Mouse (Mus musculus) c-Kit-positive CD71-positive TER-119-negative erythroid progenitor cells, embryonic 14.5 days (primary cell): ENCODE measurements around the gene Specc1.
A peak's percentile ranks its signal among the peaks of the same experiment; 100 is the strongest.
"Not testable (repeated sequence)": the region's sequence is repeated elsewhere in the genome, so short reads cannot be mapped to it uniquely, and the experiment has no call there.

Experiments
- DNase-seq: peaks from one replicate; pipeline ENCODE4 v3.0.0-alpha.2; 2013; ENCODE audit warnings: low read depth

The Specc1 gene

DNA sequence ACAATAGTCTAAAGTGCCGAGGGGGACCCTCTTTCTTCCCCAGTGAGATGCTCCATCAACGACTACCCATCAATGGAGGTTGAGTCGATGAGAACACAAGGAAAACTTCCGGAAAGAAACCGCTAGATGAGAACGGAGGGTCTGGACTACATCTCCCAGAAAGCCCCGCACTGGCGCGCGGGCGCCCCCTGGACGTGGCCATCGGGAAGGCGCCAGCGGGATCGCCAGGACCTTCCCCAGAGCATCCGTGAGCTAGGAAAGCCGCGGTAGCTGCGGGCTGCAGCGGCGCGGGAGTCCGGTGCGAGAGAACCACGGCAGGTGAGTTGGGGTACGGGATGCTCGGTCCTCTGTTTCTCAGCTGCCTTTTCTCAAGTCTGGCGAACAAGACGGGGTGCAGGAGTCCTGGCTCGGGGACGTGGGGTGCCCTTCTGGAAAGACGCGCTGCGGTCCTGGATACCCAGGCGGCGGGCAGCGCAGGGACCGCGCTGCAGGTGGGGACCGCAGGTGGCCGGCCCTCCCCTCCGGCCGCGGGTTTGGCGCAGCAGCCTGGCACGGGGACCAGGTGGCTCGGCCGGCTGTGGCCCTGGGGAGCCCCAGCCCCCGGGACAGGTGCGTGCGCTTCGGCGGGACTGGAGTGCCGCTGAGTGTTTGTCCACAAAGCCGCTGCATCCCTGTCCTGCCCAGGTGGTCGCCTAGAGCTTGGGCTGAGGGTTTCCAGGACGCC, at the start of gene Specc1:
TSS of gene Specc1 (plus strand) at position 192 of the 724 bp plus-strand sequence.
- peak; percentile 77 for DNase-seq

DNA sequence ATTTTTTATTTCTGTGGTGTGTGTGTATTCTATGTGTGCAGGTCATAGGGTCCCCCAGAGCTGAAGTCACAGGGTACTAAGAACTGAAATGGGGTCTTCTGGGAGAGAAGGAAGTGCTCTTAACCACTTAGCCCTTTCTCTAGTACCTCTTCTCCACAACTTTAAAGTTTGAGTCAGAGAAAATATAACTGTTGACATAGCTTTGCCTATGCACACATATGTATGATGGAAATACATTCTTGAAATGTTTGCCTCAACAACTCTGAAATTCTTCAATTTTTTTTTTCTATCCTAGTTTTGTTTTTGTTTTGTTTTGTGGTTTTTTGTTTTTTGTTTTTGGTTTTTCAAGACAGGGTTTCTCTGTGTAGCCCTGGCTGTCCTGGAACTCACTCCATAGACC, 48.2 kb upstream of the Specc1 start:
- DNase-seq = no peak

DNA sequence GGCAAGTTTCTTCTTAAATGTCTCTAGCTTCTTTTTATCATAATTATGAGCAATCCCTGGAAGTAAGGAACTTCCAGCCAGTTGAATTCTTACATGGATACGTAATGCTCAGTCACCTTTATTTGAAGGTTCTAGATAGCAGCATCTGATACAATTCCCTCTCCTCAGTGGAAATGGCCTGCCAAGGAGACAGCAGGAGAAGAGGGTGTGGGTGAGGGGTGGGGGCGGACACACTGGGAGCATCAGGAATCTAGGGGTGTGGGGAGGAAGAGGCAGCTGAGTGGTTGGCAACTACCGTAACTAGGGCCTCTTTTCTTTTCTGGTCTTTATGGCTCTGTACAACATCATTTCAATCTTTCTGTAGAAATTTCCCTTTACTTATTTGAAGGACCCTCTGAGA, 36.9 kb upstream of the Specc1 start:
- no peak for DNase-seq

DNA sequence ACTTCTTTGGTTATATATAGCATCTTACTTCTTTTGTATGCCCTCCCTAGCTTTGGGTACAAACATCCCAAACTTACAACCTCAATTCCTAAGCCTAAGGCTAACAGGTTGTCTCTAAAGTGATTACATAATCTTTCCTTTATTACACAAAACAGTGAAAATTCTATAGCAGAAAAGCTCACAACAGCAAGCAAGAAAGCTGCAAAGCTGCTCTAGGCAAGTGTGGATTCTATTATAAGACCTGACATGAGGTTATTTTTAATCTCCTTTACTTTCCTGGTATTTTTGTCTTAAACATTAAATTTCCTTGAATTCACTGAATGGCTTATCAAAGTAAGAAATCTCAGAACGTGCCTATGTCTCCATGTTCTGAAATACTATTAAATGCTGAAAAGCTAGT, 33.3 kb upstream of the Specc1 start:
- no peak for DNase-seq

DNA sequence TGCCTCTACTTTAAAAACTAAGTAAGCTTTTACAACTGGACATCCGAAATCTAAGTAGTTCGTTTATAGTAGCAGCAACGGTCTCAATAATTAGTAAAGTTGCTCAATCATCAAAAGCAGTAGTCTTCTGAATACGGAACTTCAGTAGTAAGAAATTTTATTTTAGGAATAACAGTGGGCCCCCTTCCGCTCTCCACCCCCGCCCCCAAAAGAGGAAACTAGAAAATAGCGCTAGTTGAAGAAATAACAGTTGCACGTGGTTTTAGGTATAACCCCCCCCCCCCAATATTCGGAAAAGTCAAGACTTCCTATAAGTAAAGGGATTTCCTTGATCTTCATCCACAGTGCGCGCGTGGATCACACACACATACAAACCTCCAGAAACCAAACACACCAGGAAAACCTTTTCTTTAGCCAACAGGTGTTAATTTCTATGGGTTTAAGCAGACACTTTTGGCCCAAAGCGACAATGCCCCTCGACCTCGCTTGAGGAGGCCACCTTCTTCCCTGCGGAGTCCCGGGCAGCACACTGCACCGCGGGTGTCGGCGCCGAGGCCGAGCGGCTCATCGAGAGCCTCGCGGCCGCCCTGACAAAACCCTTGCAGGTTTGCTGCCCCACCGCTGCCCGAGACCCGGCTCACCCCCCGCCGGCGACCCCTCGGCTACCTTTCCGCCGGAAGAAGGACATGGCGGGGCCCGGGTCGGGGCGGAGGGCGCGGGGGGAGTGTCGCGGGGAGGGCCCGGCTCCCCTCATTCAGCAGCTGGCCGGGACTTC, 27.1 kb upstream of the Specc1 start:
- DNase-seq = peak; percentile 13

DNA sequence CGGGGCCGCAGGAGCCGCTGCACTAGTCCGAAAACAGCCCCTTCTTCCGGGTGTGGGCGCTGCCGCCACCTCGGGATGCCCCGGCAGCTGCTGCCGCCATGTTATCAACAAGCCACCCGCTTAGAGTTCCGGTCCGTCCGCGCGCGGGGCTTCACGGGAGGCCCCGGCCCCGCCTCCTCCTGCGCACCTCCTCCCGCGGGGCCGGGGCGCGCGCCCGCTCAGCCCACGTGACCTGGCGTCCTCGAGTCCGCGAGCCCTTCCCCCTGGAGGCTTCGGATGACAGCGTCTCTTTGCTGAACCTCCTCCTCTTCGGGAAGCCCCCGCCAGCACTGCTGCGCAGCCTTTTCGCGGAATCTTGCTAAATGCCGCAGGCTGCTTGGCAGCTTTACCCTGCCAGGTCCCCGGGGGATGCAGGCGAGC, 26.5 kb upstream of the Specc1 start, which contains the start of gene Akap10:
TSS of gene Akap10 (minus strand) at position 155 of the 420 bp plus-strand sequence.
- DNase-seq = peak; percentile 91

DNA sequence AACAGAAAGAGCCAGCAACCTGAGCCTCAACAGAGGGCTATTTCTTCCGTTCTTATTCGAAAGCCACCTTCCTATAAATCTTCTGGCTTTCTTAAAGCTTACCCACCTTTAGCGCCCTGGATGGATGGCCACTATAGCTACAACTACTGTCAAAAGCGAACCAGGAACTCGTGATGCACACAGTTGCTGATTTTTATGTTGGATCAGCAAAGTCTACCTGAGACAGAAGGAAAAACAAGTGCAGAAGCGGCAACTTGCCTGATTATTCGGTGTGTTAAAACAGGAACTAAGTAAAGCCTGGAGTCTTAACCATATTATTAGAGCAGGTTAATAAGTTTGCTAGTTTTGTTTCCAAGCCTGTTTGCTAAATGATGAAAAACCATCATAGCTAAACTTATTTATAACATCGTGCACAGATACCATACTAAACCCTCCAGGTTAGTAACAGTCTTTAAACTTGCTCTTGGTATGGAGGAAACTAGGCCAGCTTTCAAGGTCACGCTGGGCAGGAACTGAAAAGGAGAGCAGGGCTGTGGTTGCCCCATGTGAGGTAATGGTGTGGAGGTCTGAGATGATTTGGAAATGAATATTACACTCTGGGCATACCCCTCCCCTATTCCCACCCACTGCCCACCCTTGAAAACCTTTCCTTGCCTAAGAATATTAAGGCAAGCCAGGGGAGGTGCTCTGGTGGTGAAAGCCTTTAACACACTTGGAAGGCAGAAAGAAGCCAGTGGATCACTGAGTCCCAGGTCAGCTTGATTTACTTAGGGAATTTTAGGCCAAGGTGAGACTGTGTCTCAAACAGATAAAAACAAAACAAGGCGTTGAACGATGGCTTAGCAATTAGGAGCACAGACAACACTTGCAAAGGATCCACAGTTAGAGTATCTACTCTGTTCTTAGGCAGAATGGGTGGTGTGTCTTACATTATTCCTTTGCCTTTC, 25.6 kb upstream of the Specc1 start:
- DNase-seq = peak; percentile 19

DNA sequence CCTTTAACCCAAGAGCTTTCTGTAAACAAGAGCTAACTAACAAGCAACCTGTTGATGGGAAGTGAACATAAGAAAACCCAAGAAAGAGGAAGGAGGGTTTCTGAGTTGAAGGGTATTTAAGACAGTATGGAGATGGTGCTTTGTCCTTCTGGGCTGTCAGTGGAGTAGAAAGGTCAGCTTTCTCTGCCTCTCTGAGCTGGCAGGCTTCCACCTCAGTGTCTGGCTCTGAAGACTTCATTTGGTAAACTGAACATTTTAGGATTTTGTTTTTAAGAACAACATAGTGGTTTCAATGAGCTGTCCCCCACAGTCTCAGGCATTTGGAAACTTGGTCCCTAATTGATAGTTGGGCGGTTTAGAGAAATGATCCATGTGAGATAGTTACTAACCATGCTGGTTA, 18.8 kb upstream of the Specc1 start:
- DNase-seq = no peak

DNA sequence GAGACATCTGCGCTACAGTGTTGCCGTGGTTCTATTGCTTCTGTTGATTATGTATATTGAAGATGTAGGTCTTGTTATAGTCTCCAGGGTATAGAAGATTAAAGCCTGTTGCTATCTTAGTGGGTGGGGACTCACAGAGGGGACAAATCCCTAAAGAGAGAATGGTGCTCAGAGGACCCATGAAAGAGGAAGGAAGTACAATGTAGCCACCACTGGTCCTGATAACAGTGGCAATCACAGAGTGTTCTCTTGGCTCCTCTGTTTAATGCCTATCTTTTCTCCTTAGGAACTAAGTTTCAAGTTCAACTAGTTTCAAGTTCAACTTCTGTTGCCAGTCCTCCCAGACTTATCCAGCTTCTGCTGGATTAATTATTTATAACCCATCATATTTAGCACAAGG, 13.7 kb upstream of the Specc1 start:
- DNase-seq = no peak

DNA sequence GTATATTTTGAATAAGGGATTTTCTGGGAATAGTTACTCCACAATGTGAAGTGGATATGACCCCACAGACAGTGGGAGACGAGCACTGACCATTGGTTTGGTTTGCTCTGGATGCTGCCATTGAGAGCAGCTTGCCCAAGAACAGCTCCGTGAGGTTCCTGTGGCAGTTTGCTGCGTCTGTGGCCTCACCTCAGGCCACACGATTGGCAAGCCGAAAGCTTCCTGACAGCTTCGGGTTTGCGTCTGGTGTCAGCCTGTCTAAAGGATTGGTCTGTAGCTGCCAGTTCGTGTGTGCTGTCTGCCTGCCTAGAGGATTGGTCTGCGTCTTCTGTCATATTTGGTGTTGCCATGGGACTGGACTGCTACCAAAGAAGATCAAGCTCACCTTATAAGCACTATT, 12.1 kb upstream of the Specc1 start:
- DNase-seq = no peak

DNA sequence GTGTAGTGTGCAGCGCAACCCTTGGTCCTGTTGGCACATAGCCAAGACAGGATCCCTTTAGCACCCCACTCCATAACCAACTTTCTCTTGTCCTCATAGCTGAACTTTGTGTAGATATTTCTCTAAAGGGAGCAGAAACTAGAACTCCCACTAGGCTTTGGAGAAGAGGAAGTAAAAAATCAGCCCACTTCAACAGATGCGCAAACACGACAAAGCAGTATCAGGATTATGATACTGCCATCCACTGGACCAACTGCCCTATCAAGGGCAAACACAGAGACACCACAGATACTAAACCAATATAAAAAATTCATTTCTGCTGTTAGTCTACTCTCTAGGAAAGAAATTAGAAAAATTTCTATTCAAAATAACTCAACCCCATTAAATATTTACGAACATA, 10.0 kb upstream of the Specc1 start:
- DNase-seq = no peak

DNA sequence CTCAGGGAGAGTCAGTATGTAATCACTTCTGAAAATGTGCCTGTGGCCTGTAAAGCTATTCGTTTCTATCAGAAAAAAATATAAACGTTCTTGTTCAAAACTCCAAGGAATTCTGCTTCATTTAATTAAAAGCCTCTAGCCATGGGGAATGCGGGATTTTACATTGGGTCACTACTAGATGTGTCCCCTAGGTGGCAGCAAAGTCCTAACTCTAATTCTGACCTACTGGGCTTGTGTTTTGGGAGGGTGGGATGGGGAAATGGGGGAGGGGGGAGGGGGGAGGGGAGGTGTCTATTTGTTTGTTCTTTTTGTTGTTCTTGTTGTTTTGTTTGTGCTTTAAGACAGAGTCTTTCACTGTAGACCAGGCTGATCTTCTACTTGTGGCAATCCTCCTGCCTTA, 7.2 kb upstream of the Specc1 start:
- DNase-seq = no peak

DNA sequence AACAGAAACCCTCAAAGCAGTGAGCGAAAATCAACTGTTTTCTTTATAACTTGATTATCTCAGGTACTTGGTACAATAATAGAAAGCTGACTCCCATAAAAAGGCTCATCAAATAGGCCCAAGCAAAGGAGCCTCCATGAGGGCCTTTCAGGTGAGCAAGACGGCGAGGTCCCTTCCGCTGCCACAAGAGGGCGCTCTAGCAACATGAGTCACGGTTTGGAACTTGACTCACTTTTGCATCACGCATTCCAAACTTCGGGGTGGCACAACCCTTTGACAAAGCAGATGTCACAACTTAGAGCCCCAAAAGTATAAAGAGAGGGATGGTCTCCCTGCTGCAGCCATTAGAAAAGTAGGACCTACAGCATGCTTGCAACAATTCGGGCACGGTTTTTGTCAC, 5.9 kb upstream of the Specc1 start:
- DNase-seq = peak; percentile 79

DNA sequence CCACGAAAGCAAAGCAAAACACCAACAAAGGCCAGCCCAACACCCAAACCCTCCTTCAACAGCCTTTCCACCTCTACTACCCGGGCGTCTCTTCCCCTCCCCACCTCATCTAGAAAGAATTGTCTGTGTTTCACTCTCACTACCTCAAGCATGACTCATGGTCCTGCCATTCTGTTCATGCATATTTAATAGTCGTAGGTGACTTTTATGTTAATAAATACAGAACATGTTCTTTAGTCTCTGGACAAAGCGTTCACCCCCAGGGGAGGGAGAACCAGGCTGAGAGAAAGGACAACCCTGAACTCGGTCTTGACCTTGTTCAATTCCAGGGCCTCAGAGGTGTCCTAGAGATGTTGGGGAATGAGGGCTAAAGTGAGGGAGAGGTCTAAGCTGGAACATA, 1.4 kb upstream of the Specc1 start:
- DNase-seq = no peak

DNA sequence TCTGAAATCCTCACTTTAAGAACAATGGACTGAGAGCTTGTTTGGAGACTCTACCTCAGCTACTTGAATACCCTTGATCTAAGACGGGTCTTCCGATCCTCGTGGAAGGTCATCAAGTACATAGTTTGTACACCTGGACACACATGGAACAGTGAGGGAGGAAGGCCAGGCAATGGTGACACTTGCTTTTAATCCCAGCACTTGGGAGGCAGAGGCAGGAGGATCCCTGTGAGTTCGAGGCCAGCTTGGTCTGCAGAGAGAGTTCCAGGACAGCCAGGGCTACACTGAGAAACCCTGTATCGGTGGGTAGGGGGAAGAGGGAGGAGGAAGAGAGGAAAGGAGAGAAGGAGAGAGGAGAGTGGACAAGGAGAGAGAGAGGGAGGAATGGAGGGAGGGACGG, 612 bp upstream of the Specc1 start:
- no peak for DNase-seq

DNA sequence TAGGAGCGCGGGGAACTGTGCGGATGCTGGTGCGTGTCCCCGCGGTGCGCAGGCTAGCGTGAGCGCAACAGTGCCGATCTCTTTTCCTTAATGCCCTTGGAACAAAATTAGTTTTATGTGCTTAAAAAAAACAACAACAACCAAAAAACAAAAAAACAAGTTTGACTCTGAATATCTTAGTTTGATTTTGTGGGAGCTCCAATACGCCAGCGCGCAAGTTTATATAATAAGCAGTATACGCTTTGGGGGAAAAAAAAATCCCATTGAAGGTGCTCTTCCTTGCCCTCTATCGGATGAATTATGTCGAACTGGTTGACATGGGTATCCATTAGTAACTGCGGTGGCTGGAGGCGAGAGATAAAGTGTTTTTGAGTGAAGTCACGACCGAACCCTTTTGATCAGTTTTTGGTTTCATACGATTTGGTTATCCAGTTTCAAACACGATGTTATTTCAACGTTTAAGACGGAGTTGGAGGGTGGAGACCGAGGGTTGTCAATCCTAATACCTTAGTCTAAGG, 792 bp downstream of the Specc1 start:
- peak; percentile 93 for DNase-seq

DNA sequence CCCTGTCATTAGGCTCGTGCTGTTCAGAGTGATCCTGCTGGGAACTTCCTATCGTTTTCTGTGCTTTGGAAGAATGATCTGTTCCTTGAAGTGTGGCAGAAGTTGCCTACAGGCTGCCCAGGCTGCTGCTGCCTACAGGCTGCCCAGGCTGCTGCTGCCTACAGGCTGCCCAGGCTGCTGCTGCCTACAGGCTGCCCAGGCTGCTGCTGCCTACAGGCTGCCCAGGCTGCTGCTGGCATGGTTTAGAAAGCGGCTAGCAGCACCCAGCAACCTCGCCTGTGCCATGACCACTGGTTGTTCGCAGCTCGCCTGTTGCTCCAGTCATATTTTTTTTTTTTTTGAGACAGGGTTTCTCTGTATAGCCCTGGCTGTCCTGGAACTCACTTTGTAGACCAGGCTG, 2.1 kb downstream of the Specc1 start:
- not testable (repeated sequence) for DNase-seq

DNA sequence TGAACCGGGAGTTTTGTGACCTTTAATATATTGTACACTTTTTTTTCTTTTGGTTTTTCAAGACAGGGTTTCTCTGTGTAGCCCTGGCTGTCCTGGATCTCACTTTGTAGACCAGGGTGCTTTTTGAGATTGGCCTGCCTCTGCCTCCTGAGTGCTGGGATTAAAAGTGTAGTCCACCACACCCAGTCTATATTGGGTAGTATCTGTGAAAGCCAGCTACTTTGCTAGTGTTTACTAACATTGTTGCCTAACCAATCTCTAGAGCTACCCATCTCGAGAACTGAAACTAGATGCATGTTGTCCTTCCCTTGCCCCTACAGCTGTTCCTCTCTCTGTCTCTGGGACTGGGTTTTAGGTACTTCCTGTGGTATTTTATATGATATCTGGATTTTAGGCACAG, 3.5 kb downstream of the Specc1 start:
- no peak for DNase-seq

DNA sequence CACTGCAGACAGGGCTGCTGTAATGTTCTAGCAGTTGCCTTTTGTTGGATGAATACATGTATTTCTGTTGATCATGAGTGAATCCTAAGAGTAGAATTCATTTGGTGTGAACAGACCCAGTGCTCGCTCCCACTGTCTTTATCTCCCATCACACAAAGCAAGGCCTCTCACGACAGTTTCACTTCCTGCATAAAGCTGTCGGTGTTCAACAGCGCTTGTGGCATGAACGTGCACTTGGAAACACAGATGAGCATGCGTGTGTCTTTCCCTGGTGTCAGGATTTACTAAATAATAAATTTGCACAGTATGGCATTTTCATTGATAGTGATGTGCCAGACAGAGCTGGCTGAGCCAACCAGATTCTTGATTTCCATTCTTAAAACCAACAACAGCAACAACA, 6.1 kb downstream of the Specc1 start:
- no peak for DNase-seq

DNA sequence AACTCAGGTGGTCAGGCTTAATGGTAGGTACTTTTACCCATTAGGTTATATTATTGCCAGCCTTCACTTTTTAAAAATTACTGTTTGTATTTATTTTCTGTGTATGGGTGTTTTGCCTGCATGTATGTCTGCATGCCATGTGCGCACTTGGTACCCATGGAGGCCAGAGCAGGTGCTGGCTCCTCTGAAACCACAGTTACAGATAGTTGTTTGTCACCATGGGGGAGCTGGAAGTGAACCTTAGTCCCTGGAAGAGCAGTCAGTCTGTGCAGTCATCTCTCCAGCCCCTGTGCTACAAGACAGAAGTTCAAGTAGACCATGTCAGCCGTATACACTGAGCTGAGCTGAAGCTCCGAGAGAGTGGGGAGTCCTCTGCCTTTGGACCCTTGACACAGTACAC, 6.6 kb downstream of the Specc1 start:
- no peak for DNase-seq

DNA sequence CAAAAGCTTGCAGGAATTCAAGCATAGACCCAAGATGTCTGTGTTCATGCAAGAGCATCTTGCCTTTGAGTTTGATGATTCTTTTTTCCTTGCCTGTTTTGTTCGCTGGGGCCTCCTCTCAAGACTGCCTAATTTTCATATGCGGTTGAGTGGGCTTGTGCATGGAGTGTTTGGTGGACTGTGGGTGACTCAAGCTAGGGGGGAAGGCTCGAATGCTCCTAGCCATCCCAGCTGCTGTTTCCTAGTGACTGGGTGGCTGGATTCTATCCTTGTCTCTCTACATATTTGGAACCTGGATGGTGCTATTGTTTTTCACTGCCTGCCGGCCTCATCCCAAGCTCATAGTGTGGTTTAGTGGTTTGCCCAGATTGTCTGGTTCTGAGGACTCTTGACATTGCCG, 8.0 kb downstream of the Specc1 start:
- no peak for DNase-seq

DNA sequence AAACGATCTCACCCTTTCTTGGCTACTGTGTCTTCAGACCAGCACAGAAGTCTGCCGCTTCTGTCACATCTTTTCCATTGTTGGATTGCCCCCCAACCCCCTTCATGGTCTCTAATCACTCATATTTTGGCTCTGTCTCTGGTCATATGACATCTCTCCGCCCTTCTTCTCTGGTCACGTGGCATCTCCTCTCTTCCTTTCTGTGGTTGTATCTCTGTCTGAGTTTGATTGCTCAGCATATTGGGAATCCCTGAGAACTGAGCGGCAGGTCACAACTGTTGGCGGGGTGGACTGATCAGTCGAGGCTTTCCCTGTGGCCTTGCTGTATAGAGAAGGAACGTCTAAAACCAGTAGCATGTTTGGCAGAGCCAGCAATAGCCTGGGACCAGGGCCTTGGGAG, 10.5 kb downstream of the Specc1 start:
- no peak for DNase-seq
